Mouse (Mus musculus): Measurements from ENCODE around the gene Evpl.

GRCm38 (mm10) chr11:116178411-116179121, 59.3 kb downstream of the Evpl start:
- TF ChIP-seq NANOG (IDR thresholded peaks at IDR 0.05; ENCODE audit: borderline replicate concordance, low read length) (no peak), CTCF (conservative IDR thresholded peaks at IDR 0.05; ENCODE audit: low read length) (no peak)

Measured in E14TG2a.4 (cell line).